Mouse (Mus musculus): ENCODE results near the gene Neu3. TPM values are rescaled to one million over a fixed set of nuclear protein-coding genes. Genes with fewer than 3 reads are reported as not detected.
A peak's percentile ranks its signal among the peaks of the same experiment; 100 is the strongest.

Neu3 gene
- 3.5 and 3.6 TPM in 2 replicates for polyA plus RNA-seq (2014; fragmentation: Nextera tagmentation; extraction: Ambion mirVana)

DNA sequence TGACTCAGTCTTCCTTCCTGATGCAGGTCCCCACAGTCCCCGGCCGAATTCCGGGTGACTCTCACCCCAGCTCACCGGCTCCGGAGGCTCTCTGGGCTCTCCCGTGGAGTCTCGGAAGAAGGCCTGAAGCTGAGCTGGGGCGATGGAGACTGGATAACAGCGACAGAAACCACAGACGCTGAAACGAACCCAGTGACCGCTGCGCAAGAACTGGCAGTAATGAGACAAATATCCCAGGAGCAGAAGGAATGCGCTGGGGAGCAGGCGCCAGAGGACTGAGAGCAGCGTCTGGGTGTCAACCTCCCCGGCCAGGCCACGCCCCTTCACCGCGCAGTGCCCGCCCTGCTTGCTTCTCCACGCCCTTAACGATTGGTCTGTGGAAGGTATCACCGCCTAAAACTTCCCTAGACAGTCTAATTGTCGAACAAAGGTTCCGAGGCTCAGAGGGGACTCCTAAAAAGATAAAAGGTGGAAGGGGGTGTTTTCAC, at the start of gene Neu3:
Neu3 (minus strand) TSS at position 335 of the 488 bp plus-strand sequence.
- under 1% methylated on average over 26 of the region's 26 CpGs for WGBS
- ATAC-seq (replicated peaks; ENCODE audit: low FRiP score, low TSS enrichment, low read depth), result peak; percentile 96
- H3K9me3 ChIP-seq (ENCODE audit: control insufficient read depth, low read length), result no peaks in the 10 kb centered on the region
- H3K27ac ChIP-seq (ENCODE audit: low read depth), result peak within 1 kb of the TSS; percentile 82
- peak within 1 kb of the TSS; percentile 58 for H3K4me2 ChIP-seq (ENCODE audit: low read length)
- no peaks in the 10 kb centered on the region for H3K27me3 ChIP-seq (replicated peaks; ENCODE audit: control insufficient read depth, insufficient read depth, low read length)
- no peaks in the 10 kb centered on the region for H3K4me1 ChIP-seq (replicated peaks; ENCODE audit: control insufficient read depth, insufficient read depth, low read length)
- peak; percentile 94 for DNase-seq (ENCODE audit: low spot score)
- H3K36me3 ChIP-seq (ENCODE audit: control insufficient read depth, insufficient read depth, low read length), result no peaks in the 10 kb centered on the region
- H3K4me3 ChIP-seq (ENCODE audit: low read depth, low read length), result peak within 1 kb of the TSS; percentile 53
- H3K9ac ChIP-seq (ENCODE audit: low read length), result peak within 1 kb of the TSS; percentile 63

DNA sequence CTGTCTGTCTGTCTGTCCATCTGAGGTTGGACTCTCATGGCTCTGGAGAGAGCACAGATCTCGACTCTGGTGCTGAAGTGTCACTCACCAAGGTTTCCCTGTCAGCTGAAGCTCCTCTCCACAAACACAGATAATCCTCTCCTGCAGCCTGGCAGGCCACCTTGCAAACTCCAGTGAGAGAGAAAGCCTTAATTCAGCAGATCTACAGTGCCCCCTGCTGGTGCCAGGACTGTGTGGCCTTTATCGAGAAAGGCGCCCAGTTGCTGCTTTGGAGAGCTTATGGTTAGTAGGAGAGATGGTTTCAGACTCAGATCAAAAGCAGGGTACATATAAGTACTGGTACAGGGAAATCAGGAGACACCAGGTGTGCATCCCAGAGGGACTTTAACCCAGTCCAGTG, 48.1 kb upstream of the Neu3 start:
- no peak overlapping the region for H3K27ac ChIP-seq (ENCODE audit: low read depth)
- WGBS, result 1% methylated on average over 3 of the region's 3 CpGs
- ATAC-seq (replicated peaks; ENCODE audit: low FRiP score, low TSS enrichment, low read depth), result 0 out of 2 replicates have a peak, but pooled peaks have one; percentile 36
- no peak overlapping the region for H3K4me3 ChIP-seq (ENCODE audit: low read depth, low read length)
- H3K9ac ChIP-seq (ENCODE audit: low read length), result no peak overlapping the region
- no peaks in the 10 kb centered on the region for H3K9me3 ChIP-seq (ENCODE audit: control insufficient read depth, low read length)
- H3K4me1 ChIP-seq (replicated peaks; ENCODE audit: control insufficient read depth, insufficient read depth, low read length), result no peaks in the 10 kb centered on the region
- no peaks in the 10 kb centered on the region for H3K36me3 ChIP-seq (ENCODE audit: control insufficient read depth, insufficient read depth, low read length)
- no peaks in the 10 kb centered on the region for H3K27me3 ChIP-seq (replicated peaks; ENCODE audit: control insufficient read depth, insufficient read depth, low read length)
- DNase-seq (ENCODE audit: low spot score), result peak; percentile 95
- H3K4me2 ChIP-seq (ENCODE audit: low read length), result no peak overlapping the region

DNA sequence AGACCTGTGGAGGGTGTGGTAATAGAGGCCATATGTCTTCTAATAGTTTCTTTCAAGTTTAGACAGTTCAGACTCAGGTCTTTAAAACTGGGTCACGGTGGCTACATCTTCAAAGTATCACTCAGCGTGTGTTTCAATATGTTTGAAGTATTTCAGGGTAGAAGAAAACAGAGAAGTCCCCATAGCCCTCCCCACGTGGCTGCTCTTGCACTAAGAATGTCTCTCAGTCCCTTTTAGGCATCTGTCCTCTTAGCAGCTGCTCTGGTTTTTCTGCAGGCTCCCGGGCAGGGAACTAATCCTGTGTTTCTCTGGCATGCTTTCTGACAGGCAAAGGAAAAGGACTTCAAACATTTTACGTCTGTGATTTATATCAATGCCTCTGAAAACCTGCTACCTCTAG, 47.7 kb upstream of the Neu3 start:
- no peaks in the 10 kb centered on the region for H3K36me3 ChIP-seq (ENCODE audit: control insufficient read depth, insufficient read depth, low read length)
- no peak overlapping the region for H3K4me3 ChIP-seq (ENCODE audit: low read depth, low read length)
- ATAC-seq (replicated peaks; ENCODE audit: low FRiP score, low TSS enrichment, low read depth) (no peak), DNase-seq (ENCODE audit: low spot score) (no peak)
- H3K27ac ChIP-seq (ENCODE audit: low read depth), result no peak overlapping the region
- 34% methylated on average over 5 of the region's 5 CpGs for WGBS
- no peak overlapping the region for H3K9ac ChIP-seq (ENCODE audit: low read length)
- H3K4me1 ChIP-seq (replicated peaks; ENCODE audit: control insufficient read depth, insufficient read depth, low read length), result no peaks in the 10 kb centered on the region
- no peaks in the 10 kb centered on the region for H3K9me3 ChIP-seq (ENCODE audit: control insufficient read depth, low read length)
- H3K27me3 ChIP-seq (replicated peaks; ENCODE audit: control insufficient read depth, insufficient read depth, low read length), result no peaks in the 10 kb centered on the region
- H3K4me2 ChIP-seq (ENCODE audit: low read length), result no peak overlapping the region

DNA sequence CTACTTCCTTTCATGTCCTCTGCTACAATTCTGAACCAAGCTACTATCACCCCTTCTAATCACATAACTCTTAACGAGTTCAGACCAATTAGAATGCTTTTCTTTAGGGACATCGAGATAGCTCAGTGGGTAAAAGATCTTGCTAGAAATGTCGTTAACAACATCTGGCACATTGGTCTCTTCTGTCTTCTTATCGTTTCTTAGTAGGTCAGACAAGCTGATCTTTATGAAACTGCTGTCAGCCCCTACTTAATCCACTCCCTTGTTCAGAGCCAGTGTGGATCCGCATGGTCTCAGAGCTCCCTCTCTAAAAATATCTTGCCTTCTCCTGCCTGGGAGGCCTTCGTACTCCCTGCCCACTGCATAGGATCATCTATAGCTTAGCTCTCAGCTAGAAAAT, 45.7 kb upstream of the Neu3 start:
- 84% methylated on average over 6 of the region's 6 CpGs for WGBS
- H3K27ac ChIP-seq (ENCODE audit: low read depth), result no peak overlapping the region

DNA sequence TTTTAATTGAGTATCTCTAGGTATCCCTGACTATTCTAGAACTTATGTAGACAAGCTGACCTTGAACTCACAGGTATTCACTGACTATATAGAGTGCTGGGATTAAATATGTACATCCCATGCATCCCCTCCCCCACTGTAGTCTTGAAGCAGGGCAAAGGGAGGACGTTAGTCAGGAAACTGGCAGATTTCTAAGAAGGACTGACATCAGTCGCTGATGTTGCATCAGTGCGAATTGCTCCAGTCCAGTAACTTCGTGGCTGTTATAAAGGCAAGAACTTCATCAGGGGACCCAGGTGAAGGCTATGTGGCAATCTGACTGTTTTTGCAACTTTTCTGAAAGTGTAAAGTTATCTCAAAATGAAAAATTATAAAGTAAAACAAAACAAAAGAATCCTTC, 41.1 kb upstream of the Neu3 start:
- Histone ChIP-seq H3K36me3 (ENCODE audit: control insufficient read depth, insufficient read depth, low read length) (no peaks in the 10 kb centered on the region), H3K9me3 (ENCODE audit: control insufficient read depth, low read length) (no peaks in the 10 kb centered on the region), H3K27me3 (replicated peaks; ENCODE audit: control insufficient read depth, insufficient read depth, low read length) (no peaks in the 10 kb centered on the region), H3K4me1 (replicated peaks; ENCODE audit: control insufficient read depth, insufficient read depth, low read length) (no peaks in the 10 kb centered on the region), H3K4me2 (ENCODE audit: low read length) (no peak overlapping the region), H3K9ac (ENCODE audit: low read length) (no peak overlapping the region), H3K4me3 (ENCODE audit: low read depth, low read length) (no peak overlapping the region), H3K27ac (ENCODE audit: low read depth) (no peak overlapping the region)
- 65% methylated on average over 4 of the region's 4 CpGs for WGBS
- no peak for DNase-seq (ENCODE audit: low spot score)
- ATAC-seq (replicated peaks; ENCODE audit: low FRiP score, low TSS enrichment, low read depth), result no peak

More for the DNA sequence above, 45.7 kb upstream of the Neu3 start:
- no peaks in the 10 kb centered on the region for H3K9me3 ChIP-seq (ENCODE audit: control insufficient read depth, low read length)
- ATAC-seq (replicated peaks; ENCODE audit: low FRiP score, low TSS enrichment, low read depth), result no peak
- no peaks in the 10 kb centered on the region for H3K36me3 ChIP-seq (ENCODE audit: control insufficient read depth, insufficient read depth, low read length)
- no peaks in the 10 kb centered on the region for H3K4me1 ChIP-seq (replicated peaks; ENCODE audit: control insufficient read depth, insufficient read depth, low read length)
- no peaks in the 10 kb centered on the region for H3K27me3 ChIP-seq (replicated peaks; ENCODE audit: control insufficient read depth, insufficient read depth, low read length)
- no peak overlapping the region for H3K4me3 ChIP-seq (ENCODE audit: low read depth, low read length)
- no peak for DNase-seq (ENCODE audit: low spot score)
- H3K9ac ChIP-seq (ENCODE audit: low read length), result no peak overlapping the region
- no peak overlapping the region for H3K4me2 ChIP-seq (ENCODE audit: low read length)

DNA sequence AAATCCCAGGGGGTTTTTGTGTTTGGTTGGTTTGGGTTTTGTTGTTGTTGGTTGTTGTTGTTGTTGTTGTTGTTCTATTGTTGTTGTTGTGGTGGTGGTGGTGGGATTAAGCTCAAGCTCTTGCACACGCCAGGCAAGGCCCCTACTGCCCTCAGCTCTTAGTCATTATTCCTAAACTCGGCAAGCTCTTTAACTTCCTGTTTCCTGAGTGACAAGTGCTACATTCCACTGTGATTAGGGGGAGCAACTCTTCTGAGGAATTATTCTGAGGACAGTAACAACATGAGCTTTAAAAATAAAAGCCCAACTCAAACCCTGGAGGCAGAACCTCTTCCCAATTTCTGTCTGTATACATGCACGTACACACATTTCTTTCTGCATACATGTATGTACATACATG, 37.0 kb upstream of the Neu3 start:
- Histone ChIP-seq H3K4me3 (ENCODE audit: low read depth, low read length) (no peak overlapping the region), H3K4me2 (ENCODE audit: low read length) (no peak overlapping the region), H3K9me3 (ENCODE audit: control insufficient read depth, low read length) (no peaks in the 10 kb centered on the region), H3K27me3 (replicated peaks; ENCODE audit: control insufficient read depth, insufficient read depth, low read length) (no peaks in the 10 kb centered on the region), H3K36me3 (ENCODE audit: control insufficient read depth, insufficient read depth, low read length) (no peaks in the 10 kb centered on the region), H3K27ac (ENCODE audit: low read depth) (no peak overlapping the region), H3K4me1 (replicated peaks; ENCODE audit: control insufficient read depth, insufficient read depth, low read length) (no peaks in the 10 kb centered on the region), H3K9ac (ENCODE audit: low read length) (no peak overlapping the region)
- 56% methylated on average over 3 of the region's 3 CpGs for WGBS
- no peak for DNase-seq (ENCODE audit: low spot score)
- no peak for ATAC-seq (replicated peaks; ENCODE audit: low FRiP score, low TSS enrichment, low read depth)

DNA sequence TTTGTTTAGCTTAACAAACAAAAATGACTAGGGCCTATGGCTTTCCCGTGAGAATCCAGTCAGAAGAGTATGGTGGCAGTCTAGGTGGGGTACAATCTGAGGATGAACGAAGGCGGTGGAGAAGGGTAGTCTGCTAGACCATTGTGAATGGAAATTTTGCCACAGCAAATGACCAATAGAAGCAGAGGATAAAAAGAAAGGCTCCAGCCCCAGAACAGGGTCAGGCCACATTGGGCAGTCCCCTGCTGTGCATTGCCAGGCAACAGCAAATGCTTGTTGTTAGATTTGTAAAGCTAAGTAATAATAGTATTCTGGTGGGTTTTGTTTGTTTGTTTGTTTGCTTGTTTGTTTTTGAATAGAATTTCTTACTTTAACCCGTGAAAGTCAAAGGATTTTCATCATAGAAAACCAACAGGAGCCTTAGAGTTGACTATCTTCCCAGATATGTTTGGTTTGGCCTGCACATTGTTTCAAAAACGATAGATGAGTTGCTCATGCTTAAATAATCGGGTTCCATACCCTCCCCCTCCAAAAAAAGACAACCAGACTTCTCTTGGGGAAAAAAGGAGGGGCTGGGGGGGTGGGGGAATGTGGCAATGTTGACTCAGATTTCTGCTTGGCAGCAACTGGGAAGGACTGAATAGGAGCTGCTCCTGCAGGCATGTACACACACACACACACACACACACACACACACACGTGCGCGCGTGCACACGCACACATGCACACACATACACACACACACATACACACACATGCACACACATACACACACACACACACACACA, 36.2 kb upstream of the Neu3 start:
- ATAC-seq (replicated peaks; ENCODE audit: low FRiP score, low TSS enrichment, low read depth) (no peak), DNase-seq (ENCODE audit: low spot score) (no peak)
- Histone ChIP-seq H3K4me1 (replicated peaks; ENCODE audit: control insufficient read depth, insufficient read depth, low read length) (no peaks in the 10 kb centered on the region), H3K27ac (ENCODE audit: low read depth) (no peak overlapping the region), H3K9me3 (ENCODE audit: control insufficient read depth, low read length) (no peaks in the 10 kb centered on the region), H3K9ac (ENCODE audit: low read length) (no peak overlapping the region), H3K36me3 (ENCODE audit: control insufficient read depth, insufficient read depth, low read length) (no peaks in the 10 kb centered on the region), H3K27me3 (replicated peaks; ENCODE audit: control insufficient read depth, insufficient read depth, low read length) (no peaks in the 10 kb centered on the region), H3K4me2 (ENCODE audit: low read length) (no peak overlapping the region), H3K4me3 (ENCODE audit: low read depth, low read length) (no peak overlapping the region)
- 74% methylated on average over 11 of the region's 11 CpGs for WGBS

DNA sequence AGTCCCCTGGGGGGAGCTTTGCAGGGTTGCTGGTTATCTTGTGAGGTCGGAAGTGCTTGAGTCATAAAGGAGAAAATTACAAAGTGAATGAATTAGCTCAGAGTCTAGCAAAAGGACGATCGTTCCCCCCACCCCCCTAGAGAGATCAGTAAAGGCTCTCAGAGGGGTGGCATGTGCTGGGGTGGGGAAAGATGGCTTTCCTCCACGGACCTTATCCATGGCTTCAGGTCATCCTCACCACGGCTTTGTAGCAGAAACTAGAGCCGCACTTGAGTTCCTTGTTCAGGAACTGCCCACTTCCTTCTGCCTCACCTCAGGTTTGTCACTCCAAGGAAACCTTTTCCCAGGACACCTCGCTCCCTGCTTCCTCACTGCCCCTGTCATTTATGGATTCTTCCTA, 35.1 kb upstream of the Neu3 start, which contains the start of gene Spcs2:
Spcs2 (minus strand) TSS at position 101 of the 400 bp plus-strand sequence.
- H3K4me2 ChIP-seq (ENCODE audit: low read length), result no peak within 1 kb of the TSS
- no peak for DNase-seq (ENCODE audit: low spot score)
- no peak for ATAC-seq (replicated peaks; ENCODE audit: low FRiP score, low TSS enrichment, low read depth)
- no peak within 1 kb of the TSS for H3K27ac ChIP-seq (ENCODE audit: low read depth)
- no peaks in the 10 kb centered on the region for H3K4me1 ChIP-seq (replicated peaks; ENCODE audit: control insufficient read depth, insufficient read depth, low read length)
- H3K4me3 ChIP-seq (ENCODE audit: low read depth, low read length), result no peak within 1 kb of the TSS
- H3K9ac ChIP-seq (ENCODE audit: low read length), result no peak within 1 kb of the TSS
- H3K9me3 ChIP-seq (ENCODE audit: control insufficient read depth, low read length), result no peaks in the 10 kb centered on the region
- H3K27me3 ChIP-seq (replicated peaks; ENCODE audit: control insufficient read depth, insufficient read depth, low read length), result no peaks in the 10 kb centered on the region
- H3K36me3 ChIP-seq (ENCODE audit: control insufficient read depth, insufficient read depth, low read length), result no peaks in the 10 kb centered on the region
- WGBS, result 50% methylated on average over 7 of the region's 7 CpGs
